Mouse (Mus musculus): Measurements from ENCODE around the gene Tgfbr1. TPM values are rescaled to one million over a fixed set of nuclear protein-coding genes. Genes with fewer than 3 reads are reported as not detected.

Tgfbr1 gene
- polyA plus RNA-seq (2016; fragmentation: Nextera tagmentation; extraction: Ambion mirVana): 51.7 and 54.7 TPM in 2 replicates

- Histone ChIP-seq H3K27me3 (replicated peaks) (no peaks in the 10 kb centered on the region), H3K4me2 (peak within 1 kb of the TSS; percentile 95), H3K4me1 (replicated peaks) (peaks cover 14% of the 10 kb centered on the region), H3K4me3 (peak within 1 kb of the TSS; percentile 100), H3K27ac (ENCODE audit: poor library complexity, severe bottlenecking) (peak within 1 kb of the TSS; percentile 96), H3K36me3 (no peaks in the 10 kb centered on the region), H3K9me3 (replicated peaks) (no peaks in the 10 kb centered on the region), H3K9ac (peak within 1 kb of the TSS; percentile 99)
- peak; percentile 100 for ATAC-seq (ENCODE audit: insufficient number of reproducible peaks, low FRiP score)
- under 1% methylated on average over 48 of the region's 65 CpGs for WGBS
Observed at GRCm38 (mm10) chr4:47352803-47353388, at the start of gene Tgfbr1. Tgfbr1 (plus strand) TSS chr4:47353222.

DNA sequence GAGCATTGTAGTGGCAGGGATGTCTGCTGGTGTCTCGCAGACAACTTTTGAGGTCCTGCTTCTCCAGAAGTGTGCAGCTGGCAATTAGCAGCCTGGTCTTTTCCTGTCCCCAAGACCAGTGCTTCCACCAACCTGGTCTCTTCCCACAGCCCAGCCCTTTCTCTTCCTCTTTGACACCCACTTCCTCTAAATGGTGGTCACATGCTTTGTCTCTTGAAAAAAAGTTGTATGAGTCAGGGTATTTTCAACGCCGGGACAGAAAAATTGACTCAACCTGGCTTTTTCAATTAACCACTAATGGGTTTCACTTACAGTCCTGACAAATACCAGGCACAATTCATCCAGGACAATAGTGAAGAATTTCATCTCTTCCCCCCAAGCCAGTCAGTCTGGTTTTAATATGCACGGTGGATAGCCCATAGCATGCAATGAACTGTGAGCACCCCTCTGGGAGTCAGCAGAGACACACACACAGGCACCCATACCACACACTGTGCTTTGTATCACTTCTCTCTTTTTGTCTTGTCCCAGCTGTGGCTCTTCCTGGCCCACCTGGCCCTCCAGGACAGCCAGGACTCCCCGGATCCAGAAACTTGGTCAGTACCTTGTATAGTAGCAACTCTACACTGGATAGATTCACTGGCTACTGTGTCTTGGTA is 49.6 kb upstream of the Tgfbr1 start:
- no peak for ATAC-seq (ENCODE audit: insufficient number of reproducible peaks, low FRiP score)
- H3K9ac ChIP-seq: no peak overlapping the region
- H3K9me3 ChIP-seq (replicated peaks): peaks cover 14% of the 10 kb centered on the region
- no peak overlapping the region for H3K4me2 ChIP-seq
- peaks cover 2% of the 10 kb centered on the region; the same call in 1 of the 2 replicates for H3K4me1 ChIP-seq (replicated peaks)
- H3K36me3 ChIP-seq: no peaks in the 10 kb centered on the region
- WGBS: 64% methylated on average over 5 of the region's 5 CpGs
- peaks cover 5% of the 10 kb centered on the region; the same call in 1 of the 2 replicates for H3K27me3 ChIP-seq (replicated peaks)
- no peak overlapping the region for H3K4me3 ChIP-seq
- H3K27ac ChIP-seq (ENCODE audit: poor library complexity, severe bottlenecking): no peak overlapping the region

- no peak overlapping the region for H3K9ac ChIP-seq
- no peak overlapping the region for H3K4me2 ChIP-seq
- WGBS: 82% methylated on average over 12 of the region's 12 CpGs
- H3K4me3 ChIP-seq: no peak overlapping the region
- no peaks in the 10 kb centered on the region for H3K36me3 ChIP-seq
- no peaks in the 10 kb centered on the region for H3K9me3 ChIP-seq (replicated peaks)
- H3K4me1 ChIP-seq (replicated peaks): peaks cover 22% of the 10 kb centered on the region
- ATAC-seq (ENCODE audit: insufficient number of reproducible peaks, low FRiP score): no peak
- H3K27me3 ChIP-seq (replicated peaks): peaks cover 5% of the 10 kb centered on the region; the same call in 1 of the 2 replicates
- no peak overlapping the region for H3K27ac ChIP-seq (ENCODE audit: poor library complexity, severe bottlenecking)
Observed at GRCm38 (mm10) chr4:47309886-47310625, 43.0 kb upstream of the Tgfbr1 start.

- Histone ChIP-seq H3K36me3 (no peaks in the 10 kb centered on the region), H3K9me3 (replicated peaks) (no peaks in the 10 kb centered on the region), H3K4me1 (replicated peaks) (peaks cover 25% of the 10 kb centered on the region), H3K4me2 (no peak overlapping the region), H3K27ac (ENCODE audit: poor library complexity, severe bottlenecking) (peak overlapping the region; percentile 18; the same call in 1 of the 2 replicates), H3K9ac (no peak overlapping the region), H3K27me3 (replicated peaks) (peaks cover 5% of the 10 kb centered on the region; the same call in 1 of the 2 replicates), H3K4me3 (no peak overlapping the region)
- ATAC-seq (ENCODE audit: insufficient number of reproducible peaks, low FRiP score): peak; percentile 79
- WGBS: 12% methylated on average over 6 of the region's 6 CpGs
Observed at GRCm38 (mm10) chr4:47310812-47311211, 42.2 kb upstream of the Tgfbr1 start.

DNA sequence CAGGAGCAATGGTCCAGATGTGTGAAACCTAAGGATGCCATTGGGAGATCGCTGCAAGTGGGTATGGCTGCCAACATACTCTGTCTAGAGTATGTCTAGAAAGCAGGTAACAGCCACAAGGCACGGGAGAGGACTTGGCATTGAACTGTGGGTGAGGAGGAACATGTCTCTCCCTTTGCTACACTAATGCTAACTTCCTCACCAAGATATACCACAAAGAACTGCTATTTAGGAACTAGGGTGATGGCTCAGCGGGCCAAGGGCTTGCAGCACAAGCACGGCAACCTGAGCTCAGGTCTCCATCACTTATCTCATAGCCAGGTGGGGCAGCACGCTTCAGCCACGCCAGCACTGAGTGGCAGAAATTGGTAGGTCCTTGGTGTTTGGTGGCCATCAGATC is 41.6 kb upstream of the Tgfbr1 start:
- no peak overlapping the region for H3K4me2 ChIP-seq
- H3K9ac ChIP-seq: no peak overlapping the region
- H3K27me3 ChIP-seq (replicated peaks): peaks cover 5% of the 10 kb centered on the region; the same call in 1 of the 2 replicates
- no peak overlapping the region for H3K27ac ChIP-seq (ENCODE audit: poor library complexity, severe bottlenecking)
- no peak for ATAC-seq (ENCODE audit: insufficient number of reproducible peaks, low FRiP score)
- peaks cover 25% of the 10 kb centered on the region for H3K4me1 ChIP-seq (replicated peaks)
- H3K4me3 ChIP-seq: no peak overlapping the region
- WGBS: 87% methylated on average over 6 of the region's 6 CpGs
- H3K36me3 ChIP-seq: no peaks in the 10 kb centered on the region
- no peaks in the 10 kb centered on the region for H3K9me3 ChIP-seq (replicated peaks)

GRCm38 (mm10) chr4:47311929-47312328 is 41.1 kb upstream of the Tgfbr1 start:
- peaks cover 3% of the 10 kb centered on the region; the same call in 1 of the 2 replicates for H3K27me3 ChIP-seq (replicated peaks)
- no peaks in the 10 kb centered on the region for H3K36me3 ChIP-seq
- ATAC-seq (ENCODE audit: insufficient number of reproducible peaks, low FRiP score): no peak
- no peak overlapping the region for H3K9ac ChIP-seq
- 81% methylated on average over 7 of the region's 7 CpGs for WGBS
- H3K4me1 ChIP-seq (replicated peaks): peaks cover 25% of the 10 kb centered on the region
- no peak overlapping the region for H3K4me3 ChIP-seq
- no peak overlapping the region for H3K27ac ChIP-seq (ENCODE audit: poor library complexity, severe bottlenecking)
- no peaks in the 10 kb centered on the region for H3K9me3 ChIP-seq (replicated peaks)
- H3K4me2 ChIP-seq: no peak overlapping the region

DNA sequence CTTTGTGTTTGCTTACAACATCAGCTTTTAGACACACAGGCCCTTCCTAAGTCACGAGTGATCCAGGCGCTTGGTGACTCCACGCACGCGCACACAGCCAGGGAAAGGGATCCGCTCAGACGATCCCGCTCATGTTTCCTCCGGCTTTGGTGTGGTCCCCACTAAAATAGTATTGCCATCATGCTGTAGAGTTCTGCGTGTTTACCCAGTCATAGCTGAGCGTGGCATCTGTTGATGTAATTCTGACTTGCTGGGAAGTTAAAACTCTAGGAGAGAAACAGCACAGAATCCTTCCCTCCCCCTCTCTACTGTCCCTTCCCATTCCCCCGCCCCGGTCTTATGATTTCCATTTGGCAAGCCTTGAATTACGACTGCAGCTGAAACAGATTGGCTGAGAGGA is 40.3 kb upstream of the Tgfbr1 start:
- 84% methylated on average over 14 of the region's 14 CpGs for WGBS
- H3K27me3 ChIP-seq (replicated peaks): no peaks in the 10 kb centered on the region; the same call in 1 of the 2 replicates

GRCm38 (mm10) chr4:47313710-47314410 is 39.2 kb upstream of the Tgfbr1 start:
- no peak for ATAC-seq (ENCODE audit: insufficient number of reproducible peaks, low FRiP score)
- Histone ChIP-seq H3K36me3 (no peaks in the 10 kb centered on the region), H3K4me3 (no peak overlapping the region), H3K9ac (no peak overlapping the region), H3K4me1 (replicated peaks) (peaks cover 31% of the 10 kb centered on the region), H3K4me2 (no peak overlapping the region), H3K9me3 (replicated peaks) (no peaks in the 10 kb centered on the region), H3K27me3 (replicated peaks) (no peaks in the 10 kb centered on the region), H3K27ac (ENCODE audit: poor library complexity, severe bottlenecking) (no peak overlapping the region)
- 74% methylated on average over 8 of the region's 8 CpGs for WGBS

More for the DNA sequence above, 40.3 kb upstream of the Tgfbr1 start:
- Histone ChIP-seq H3K4me3 (no peak overlapping the region), H3K4me2 (no peak overlapping the region), H3K4me1 (replicated peaks) (peaks cover 29% of the 10 kb centered on the region), H3K36me3 (no peaks in the 10 kb centered on the region), H3K9ac (no peak overlapping the region), H3K9me3 (replicated peaks) (no peaks in the 10 kb centered on the region), H3K27ac (ENCODE audit: poor library complexity, severe bottlenecking) (no peak overlapping the region)
- ATAC-seq (ENCODE audit: insufficient number of reproducible peaks, low FRiP score): no peak

- no peaks in the 10 kb centered on the region for H3K27me3 ChIP-seq (replicated peaks)
- no peak overlapping the region for H3K4me2 ChIP-seq
- no peak for ATAC-seq (ENCODE audit: insufficient number of reproducible peaks, low FRiP score)
- no peaks in the 10 kb centered on the region for H3K9me3 ChIP-seq (replicated peaks)
- WGBS: 61% methylated on average over 2 of the region's 2 CpGs
- H3K36me3 ChIP-seq: no peaks in the 10 kb centered on the region
- peaks cover 25% of the 10 kb centered on the region for H3K4me1 ChIP-seq (replicated peaks)
- H3K4me3 ChIP-seq: no peak overlapping the region
- H3K27ac ChIP-seq (ENCODE audit: poor library complexity, severe bottlenecking): no peak overlapping the region
- H3K9ac ChIP-seq: no peak overlapping the region
Observed at GRCm38 (mm10) chr4:47315458-47315857, 37.6 kb upstream of the Tgfbr1 start.

GRCm38 (mm10) chr4:47316432-47316831 is 36.6 kb upstream of the Tgfbr1 start:
- 61% methylated on average over 6 of the region's 6 CpGs for WGBS
- Histone ChIP-seq H3K9ac (no peak overlapping the region), H3K36me3 (no peaks in the 10 kb centered on the region), H3K4me3 (no peak overlapping the region), H3K9me3 (replicated peaks) (no peaks in the 10 kb centered on the region), H3K27ac (ENCODE audit: poor library complexity, severe bottlenecking) (no peak overlapping the region), H3K4me1 (replicated peaks) (peaks cover 17% of the 10 kb centered on the region), H3K27me3 (replicated peaks) (no peaks in the 10 kb centered on the region), H3K4me2 (no peak overlapping the region)
- no peak for ATAC-seq (ENCODE audit: insufficient number of reproducible peaks, low FRiP score)

All from heart, embryonic 12.5 days (tissue).